Mouse (Mus musculus): Measurements from ENCODE around the gene Zfc3h1. TPM values are rescaled to one million over a fixed set of nuclear protein-coding genes. Genes with fewer than 3 reads are reported as not detected.

The Zfc3h1 gene
- 23.3 and 23.8 TPM in 2 replicates for polyA plus RNA-seq (2015; fragmentation: Nextera tagmentation; extraction: Ambion mirVana)

DNA sequence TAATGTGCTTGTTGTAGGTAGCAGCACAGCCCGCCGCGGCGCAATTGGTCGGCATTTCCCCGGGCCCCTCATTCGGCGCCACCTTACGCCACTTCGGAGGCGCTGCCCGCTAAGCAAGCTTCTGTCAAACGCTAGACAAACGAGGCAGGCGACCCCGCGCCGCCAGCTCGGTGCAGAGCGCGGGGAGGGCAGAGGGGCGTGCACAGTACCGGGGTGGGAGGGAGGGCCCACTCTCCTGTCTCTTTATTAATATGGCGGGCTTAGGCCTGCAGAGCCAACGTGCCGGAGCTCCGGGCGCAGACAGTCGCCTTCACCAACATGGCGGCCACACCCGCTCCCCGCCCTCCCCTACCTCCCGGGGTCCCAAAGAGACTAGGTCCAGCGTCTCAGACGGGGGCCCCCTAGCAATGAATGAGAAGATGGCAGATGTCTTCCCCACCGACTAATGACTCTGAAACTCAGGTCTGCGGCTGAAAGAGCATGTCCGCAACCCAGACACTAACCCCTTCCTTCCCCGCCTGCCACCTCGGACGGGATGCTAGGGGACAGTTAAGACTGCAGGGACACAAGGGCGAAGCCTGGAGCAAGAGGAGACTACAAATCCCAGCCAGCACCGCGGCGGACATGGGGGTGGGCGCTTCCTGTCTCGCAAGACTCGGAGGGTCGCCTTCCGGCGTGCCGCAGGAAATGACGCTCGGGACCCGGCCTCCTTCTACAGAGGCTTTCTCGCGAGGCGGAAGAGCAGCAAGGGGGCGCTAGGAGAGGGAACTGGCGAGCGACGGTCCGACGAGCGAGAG lies at the start of gene Zfc3h1, which contains the start of gene Thap2:
Zfc3h1 (plus strand) TSS at position 739 of the 797 bp plus-strand sequence.
Thap2 (minus strand) TSS at position 223 of the 797 bp plus-strand sequence.
- H3K4me2 ChIP-seq, result peak within 1 kb of the TSS; percentile 72
- under 1% methylated on average over 65 of the region's 65 CpGs for WGBS
- H3K4me3 ChIP-seq, result peak within 1 kb of the TSS; percentile 96
- H3K36me3 ChIP-seq, result peaks cover 13% of the 10 kb centered on the region
- H3K27me3 ChIP-seq, result no peaks in the 10 kb centered on the region
- H3K27ac ChIP-seq, result peak within 1 kb of the TSS; percentile 99
- ATAC-seq (ENCODE audit: insufficient number of reproducible peaks, insufficient read depth, low FRiP score, low TSS enrichment, low read depth), result peak; percentile 97
- no peaks in the 10 kb centered on the region for H3K9me3 ChIP-seq
- H3K9ac ChIP-seq, result peak within 1 kb of the TSS; percentile 97
- peaks cover 34% of the 10 kb centered on the region for H3K4me1 ChIP-seq

DNA sequence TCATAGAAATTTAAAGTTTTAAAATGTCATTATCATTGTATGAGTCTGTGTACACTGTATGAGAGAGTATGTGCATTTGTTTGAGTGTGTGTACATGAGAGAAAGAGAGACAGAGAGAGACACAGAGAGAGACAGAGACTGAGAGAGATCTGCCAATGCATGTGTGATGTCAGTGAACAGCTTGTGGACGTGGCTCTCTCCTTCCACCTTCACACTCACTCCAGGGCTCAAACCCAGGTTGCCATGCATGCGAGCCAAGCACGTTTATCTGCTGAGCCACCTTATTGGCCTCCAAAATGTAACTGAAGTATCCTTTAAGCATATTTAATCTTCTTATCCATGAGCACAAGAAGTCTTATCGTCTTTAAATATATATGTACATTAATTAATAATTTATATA lies 47.9 kb upstream of the Zfc3h1 start:
- no peak overlapping the region for H3K4me2 ChIP-seq
- WGBS, result 87% methylated on average over 4 of the region's 4 CpGs
- H3K27ac ChIP-seq, result no peak overlapping the region
- no peaks in the 10 kb centered on the region for H3K27me3 ChIP-seq
- H3K4me1 ChIP-seq, result 0 out of 2 replicates have a peak, but pooled peaks cover 3% of the 10 kb centered on the region
- peaks cover 17% of the 10 kb centered on the region for H3K36me3 ChIP-seq
- no peak for ATAC-seq (ENCODE audit: insufficient number of reproducible peaks, insufficient read depth, low FRiP score, low TSS enrichment, low read depth)
- H3K9ac ChIP-seq, result no peak overlapping the region
- H3K9me3 ChIP-seq, result no peaks in the 10 kb centered on the region
- no peak overlapping the region for H3K4me3 ChIP-seq

DNA sequence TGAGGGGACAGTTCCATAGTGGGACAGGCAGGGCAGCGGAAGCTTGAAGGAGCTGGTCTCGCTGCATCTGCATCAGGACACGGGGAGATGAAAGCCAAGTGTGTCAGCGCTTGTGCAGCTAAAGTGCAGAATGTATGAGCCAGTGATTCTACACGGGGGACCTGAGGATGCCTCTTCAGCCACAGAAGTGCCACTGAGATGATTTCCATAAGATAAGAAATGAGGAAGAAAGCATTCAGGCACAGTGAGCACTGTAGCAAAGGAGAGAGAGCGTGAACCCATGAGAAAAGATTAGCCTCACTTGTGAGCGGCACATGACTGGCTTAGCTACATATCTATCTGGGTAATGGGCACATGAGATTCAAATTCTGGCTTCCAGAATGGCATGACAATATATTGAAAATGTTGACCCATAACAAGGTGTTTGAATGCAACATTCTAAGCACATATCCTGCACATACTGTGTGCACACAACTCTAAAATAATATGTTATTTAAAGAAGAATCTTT lies 44.9 kb upstream of the Zfc3h1 start:
- WGBS, result 92% methylated on average over 7 of the region's 7 CpGs
- no peak for ATAC-seq (ENCODE audit: insufficient number of reproducible peaks, insufficient read depth, low FRiP score, low TSS enrichment, low read depth)

DNA sequence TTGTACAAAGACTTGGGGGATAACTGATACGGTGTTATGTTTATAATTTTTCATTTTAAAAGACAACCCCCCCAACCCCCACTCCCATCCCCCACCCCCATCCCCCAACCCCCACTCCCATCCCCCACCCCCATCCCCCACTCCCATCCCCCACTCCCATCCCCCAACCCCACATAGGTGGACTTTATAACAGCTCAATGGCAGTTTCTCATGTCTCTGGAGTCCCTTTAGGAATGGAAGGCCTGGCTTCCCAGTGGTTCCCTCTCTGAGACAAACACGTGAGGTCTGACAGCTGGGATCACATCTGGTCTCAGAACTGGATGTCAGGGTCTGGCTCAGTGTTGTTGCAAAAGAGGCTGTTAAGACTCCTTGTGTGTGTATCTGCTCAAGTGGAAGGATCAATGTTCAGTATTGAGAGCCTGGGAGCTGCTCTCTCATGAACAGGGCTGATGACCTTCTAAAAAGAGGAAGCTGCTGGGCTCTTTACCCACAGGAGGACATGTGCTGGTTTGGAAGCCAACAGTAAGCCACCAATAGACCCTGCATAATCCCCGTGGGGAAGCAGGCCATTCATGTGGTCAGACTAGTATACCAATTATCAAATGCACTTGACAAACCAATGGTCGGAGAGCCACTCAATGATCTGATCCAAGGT lies 41.9 kb upstream of the Zfc3h1 start:
- 91% methylated on average over 4 of the region's 4 CpGs for WGBS

More for the DNA sequence above, 44.9 kb upstream of the Zfc3h1 start:
- H3K36me3 ChIP-seq, result peaks cover 29% of the 10 kb centered on the region
- no peak overlapping the region for H3K4me2 ChIP-seq
- H3K27ac ChIP-seq, result no peak overlapping the region
- no peak overlapping the region for H3K9ac ChIP-seq
- H3K4me3 ChIP-seq, result no peak overlapping the region
- no peaks in the 10 kb centered on the region for H3K9me3 ChIP-seq
- no peaks in the 10 kb centered on the region for H3K4me1 ChIP-seq
- no peaks in the 10 kb centered on the region for H3K27me3 ChIP-seq

DNA sequence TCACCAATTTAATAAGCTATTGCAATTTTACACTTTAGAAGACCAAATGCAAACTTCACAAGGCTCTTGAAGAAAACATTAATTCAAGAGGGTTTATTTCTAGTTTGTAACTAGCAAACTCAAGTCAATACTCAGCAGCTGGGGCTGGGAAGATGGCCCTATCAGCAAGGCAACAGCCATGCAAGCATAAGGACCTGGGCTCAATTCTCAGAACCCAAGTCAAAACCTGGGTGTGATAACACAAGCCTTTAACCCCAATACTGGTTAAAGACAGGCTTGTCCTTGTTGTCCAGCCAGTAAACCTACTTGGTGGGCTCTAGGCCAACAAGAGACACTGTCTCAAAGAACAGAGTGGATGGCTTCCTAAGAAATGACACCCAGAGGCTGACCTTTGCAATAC lies 38.3 kb upstream of the Zfc3h1 start:
- H3K27me3 ChIP-seq, result no peaks in the 10 kb centered on the region
- no peak overlapping the region for H3K27ac ChIP-seq
- H3K36me3 ChIP-seq, result peaks cover 29% of the 10 kb centered on the region
- ATAC-seq (ENCODE audit: insufficient number of reproducible peaks, insufficient read depth, low FRiP score, low TSS enrichment, low read depth), result no peak
- no peaks in the 10 kb centered on the region for H3K9me3 ChIP-seq
- H3K4me1 ChIP-seq, result no peaks in the 10 kb centered on the region
- no peak overlapping the region for H3K4me3 ChIP-seq
- no peak overlapping the region for H3K4me2 ChIP-seq
- no peak overlapping the region for H3K9ac ChIP-seq

More for the DNA sequence above, 41.9 kb upstream of the Zfc3h1 start:
- no peak overlapping the region for H3K9ac ChIP-seq
- no peak for ATAC-seq (ENCODE audit: insufficient number of reproducible peaks, insufficient read depth, low FRiP score, low TSS enrichment, low read depth)
- H3K27ac ChIP-seq, result no peak overlapping the region
- H3K4me2 ChIP-seq, result no peak overlapping the region
- no peaks in the 10 kb centered on the region for H3K9me3 ChIP-seq
- H3K27me3 ChIP-seq, result no peaks in the 10 kb centered on the region
- H3K36me3 ChIP-seq, result peaks cover 42% of the 10 kb centered on the region
- H3K4me3 ChIP-seq, result no peak overlapping the region
- H3K4me1 ChIP-seq, result no peaks in the 10 kb centered on the region

DNA sequence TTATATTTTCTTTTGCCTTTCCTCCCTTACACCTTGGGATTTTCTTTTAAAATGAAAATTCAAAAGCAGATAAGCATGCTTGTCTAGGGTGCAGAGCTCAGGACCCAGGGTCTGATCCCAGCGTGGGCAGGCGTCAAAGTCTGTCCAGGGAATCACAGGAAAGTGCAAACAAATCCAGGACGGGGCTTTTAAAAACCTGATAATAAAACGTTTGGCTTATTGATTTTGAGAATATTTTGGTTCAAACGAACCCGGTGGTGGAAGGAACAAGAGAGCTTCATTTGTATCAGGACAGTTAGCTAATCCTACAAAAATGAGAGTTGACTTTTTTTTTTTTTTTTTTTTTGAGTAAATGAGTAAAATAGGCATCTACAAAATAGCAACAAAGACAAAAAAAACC lies 36.6 kb upstream of the Zfc3h1 start:
- 84% methylated on average over 6 of the region's 6 CpGs for WGBS
- Histone ChIP-seq H3K27me3 (no peaks in the 10 kb centered on the region), H3K4me2 (no peak overlapping the region), H3K4me3 (no peak overlapping the region), H3K4me1 (no peaks in the 10 kb centered on the region), H3K9ac (no peak overlapping the region), H3K27ac (no peak overlapping the region), H3K9me3 (no peaks in the 10 kb centered on the region), H3K36me3 (peaks cover 15% of the 10 kb centered on the region)
- no peak for ATAC-seq (ENCODE audit: insufficient number of reproducible peaks, insufficient read depth, low FRiP score, low TSS enrichment, low read depth)

DNA sequence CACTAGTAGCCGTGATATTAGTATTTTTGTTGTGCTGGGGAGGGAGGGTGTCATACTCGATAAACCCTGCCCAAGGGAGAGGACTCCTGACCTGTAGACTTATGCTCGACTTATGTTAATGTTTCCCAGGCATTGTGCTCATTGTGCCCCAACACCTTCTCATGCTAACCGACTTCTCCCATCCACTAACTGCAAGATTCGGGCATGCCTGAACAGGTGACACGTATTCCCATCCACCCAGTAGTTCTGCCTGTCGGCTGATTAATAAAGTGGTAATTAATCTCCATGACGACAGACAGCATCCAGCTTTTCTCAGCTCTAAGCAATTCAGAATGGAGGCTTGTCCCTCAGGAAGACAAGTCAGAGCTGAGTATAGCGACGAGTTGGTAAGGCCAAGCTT lies 35.7 kb upstream of the Zfc3h1 start:
- Histone ChIP-seq H3K27me3 (no peaks in the 10 kb centered on the region), H3K9ac (no peak overlapping the region), H3K36me3 (peaks cover 13% of the 10 kb centered on the region), H3K27ac (no peak overlapping the region), H3K4me3 (no peak overlapping the region), H3K4me2 (no peak overlapping the region), H3K4me1 (no peaks in the 10 kb centered on the region), H3K9me3 (no peaks in the 10 kb centered on the region)
- ATAC-seq (ENCODE audit: insufficient number of reproducible peaks, insufficient read depth, low FRiP score, low TSS enrichment, low read depth), result peak; percentile 64; the same call in 1 of the 2 replicates
- WGBS, result 72% methylated on average over 10 of the region's 10 CpGs

DNA sequence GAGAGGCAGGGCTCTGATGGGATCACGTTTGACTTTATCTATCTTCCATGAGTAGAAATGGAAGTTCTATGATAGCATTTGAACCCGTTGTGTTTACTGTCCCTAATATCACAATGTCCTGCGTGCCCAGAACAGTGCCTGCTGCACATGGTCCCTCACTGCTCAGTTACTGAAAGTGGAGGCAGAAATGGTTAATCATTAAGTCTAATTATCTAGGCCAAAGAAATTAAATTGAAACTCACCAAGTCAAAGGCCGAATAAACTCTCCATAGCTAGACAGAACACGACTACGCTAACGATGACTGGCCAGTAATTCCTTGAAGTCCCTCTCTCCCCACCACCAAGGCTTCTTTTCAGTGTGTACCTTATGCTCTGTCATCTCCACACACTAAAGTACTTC lies 35.2 kb upstream of the Zfc3h1 start:
- H3K27ac ChIP-seq, result no peak overlapping the region; the same call in 1 of the 2 replicates
- no peaks in the 10 kb centered on the region for H3K9me3 ChIP-seq
- ATAC-seq (ENCODE audit: insufficient number of reproducible peaks, insufficient read depth, low FRiP score, low TSS enrichment, low read depth), result no peak
- peaks cover 13% of the 10 kb centered on the region for H3K36me3 ChIP-seq
- no peaks in the 10 kb centered on the region for H3K4me1 ChIP-seq
- H3K4me2 ChIP-seq, result no peak overlapping the region
- no peaks in the 10 kb centered on the region for H3K27me3 ChIP-seq
- no peak overlapping the region for H3K9ac ChIP-seq
- WGBS, result 85% methylated on average over 7 of the region's 7 CpGs
- H3K4me3 ChIP-seq, result no peak overlapping the region

DNA sequence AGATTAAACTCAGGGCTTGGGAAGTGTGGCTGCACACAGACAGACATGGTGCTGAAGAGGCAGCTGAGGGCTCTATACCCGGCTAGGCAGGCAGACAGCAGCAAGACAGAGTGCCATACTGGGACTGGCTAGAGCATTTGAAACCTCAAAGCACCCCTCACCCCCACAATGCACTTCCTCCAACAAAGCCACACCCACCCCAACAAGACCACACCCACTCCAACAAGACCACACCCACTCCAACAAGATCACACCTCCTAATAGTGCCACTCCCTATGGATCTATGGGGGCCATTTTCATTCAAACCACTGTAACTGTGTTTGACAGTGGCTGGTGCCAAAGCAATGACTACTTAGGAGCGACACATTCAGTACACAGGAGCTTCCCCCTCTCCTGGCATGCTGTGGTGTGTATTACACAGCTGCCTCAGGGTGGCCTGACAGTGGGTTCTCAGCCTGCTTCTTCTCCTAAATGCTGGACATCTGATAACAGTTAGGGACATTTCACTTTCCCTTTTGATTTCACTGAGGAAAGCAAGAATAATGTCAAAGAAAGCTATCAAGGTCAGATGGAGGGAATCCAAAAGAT lies 33.9 kb upstream of the Zfc3h1 start:
- Histone ChIP-seq H3K27me3 (no peaks in the 10 kb centered on the region), H3K27ac (no peak overlapping the region), H3K36me3 (peaks cover 12% of the 10 kb centered on the region), H3K9me3 (no peaks in the 10 kb centered on the region), H3K4me1 (no peaks in the 10 kb centered on the region), H3K9ac (no peak overlapping the region), H3K4me3 (no peak overlapping the region), H3K4me2 (no peak overlapping the region)
- 77% methylated on average over 2 of the region's 2 CpGs for WGBS
- ATAC-seq (ENCODE audit: insufficient number of reproducible peaks, insufficient read depth, low FRiP score, low TSS enrichment, low read depth), result no peak

DNA sequence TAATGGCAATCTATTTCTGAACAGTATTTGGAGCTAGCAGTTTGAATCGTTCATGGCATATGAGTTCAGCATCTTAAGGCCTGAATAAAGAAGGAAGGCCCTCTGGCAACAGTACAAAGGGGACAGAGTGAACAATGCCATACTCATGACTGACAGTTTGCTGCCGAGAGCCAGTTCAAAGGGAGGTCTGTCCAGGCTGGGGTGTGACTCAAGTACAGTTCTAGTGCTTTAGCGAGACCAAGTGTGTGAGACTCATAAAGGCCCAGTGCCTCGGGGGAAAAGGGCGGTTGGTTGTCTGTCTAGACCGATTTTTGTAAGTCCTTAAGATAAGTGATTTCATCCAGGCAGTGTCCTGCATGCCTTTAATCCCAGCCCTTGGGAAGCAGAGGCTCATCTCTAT lies 30.2 kb upstream of the Zfc3h1 start:
- no peak for ATAC-seq (ENCODE audit: insufficient number of reproducible peaks, insufficient read depth, low FRiP score, low TSS enrichment, low read depth)
- no peaks in the 10 kb centered on the region for H3K9me3 ChIP-seq
- H3K36me3 ChIP-seq, result peaks cover 17% of the 10 kb centered on the region
- H3K27me3 ChIP-seq, result no peaks in the 10 kb centered on the region
- no peak overlapping the region for H3K27ac ChIP-seq
- no peaks in the 10 kb centered on the region for H3K4me1 ChIP-seq
- H3K4me3 ChIP-seq, result no peak overlapping the region
- H3K9ac ChIP-seq, result no peak overlapping the region
- H3K4me2 ChIP-seq, result no peak overlapping the region
- 70% methylated on average over 6 of the region's 6 CpGs for WGBS

DNA sequence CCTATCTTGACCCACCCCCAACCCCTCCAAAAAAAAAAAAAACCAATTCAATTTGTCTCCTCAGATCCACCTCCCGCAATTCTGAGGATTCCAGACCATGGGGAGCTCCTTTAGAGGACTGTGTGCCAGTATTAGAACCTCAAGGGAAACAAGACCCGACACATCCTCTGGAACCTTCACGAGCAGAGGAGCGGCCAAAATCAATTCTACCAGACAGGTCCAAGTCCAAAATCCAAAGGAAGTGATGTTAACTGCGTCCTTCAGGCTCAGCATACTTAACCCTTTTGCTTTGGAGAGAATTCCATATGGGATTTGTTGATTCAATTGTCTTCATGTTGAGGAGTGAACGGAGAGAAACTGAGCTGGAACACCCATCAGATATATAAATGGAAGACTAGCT lies 29.7 kb upstream of the Zfc3h1 start:
- H3K4me3 ChIP-seq, result no peak overlapping the region
- no peak overlapping the region for H3K27ac ChIP-seq

More for the DNA sequence above, 29.7 kb upstream of the Zfc3h1 start:
- Histone ChIP-seq H3K27me3 (no peaks in the 10 kb centered on the region), H3K4me1 (no peaks in the 10 kb centered on the region), H3K36me3 (peaks cover 17% of the 10 kb centered on the region), H3K9me3 (no peaks in the 10 kb centered on the region), H3K9ac (no peak overlapping the region), H3K4me2 (no peak overlapping the region)
- WGBS, result 86% methylated on average over 6 of the region's 6 CpGs
- ATAC-seq (ENCODE audit: insufficient number of reproducible peaks, insufficient read depth, low FRiP score, low TSS enrichment, low read depth), result no peak

All from embryonic facial prominence, embryonic 13.5 days (tissue).